Mouse (Mus musculus) forebrain, embryonic 12.5 days (tissue): ENCODE results near the gene Tlr8. TPM values are rescaled to one million over a fixed set of nuclear protein-coding genes. Genes with fewer than 3 reads are reported as not detected.

Experiments
- ATAC-seq: fragments of 200-750 bp; cut with Nextera tagmentation; 2 replicates; pipeline ENCODE4 v1.8.0; 2017; ENCODE audit warnings: moderate TSS enrichment; ENCODE audit not compliant: low FRiP score
- H3K27ac ChIP-seq: fragments of 300-500 bp; sonication (generic); 2 replicates; pipeline ENCODE4 v1.5.1; 2016; ENCODE audit warnings: mild to moderate bottlenecking
- H3K27me3 ChIP-seq: fragments of 300-500 bp; sonication (generic); 2 replicates; pipeline ENCODE4 v1.6.1; 2016; ENCODE audit warnings: mild to moderate bottlenecking
- H3K36me3 ChIP-seq: fragments of 300-500 bp; sonication (generic); replicated peaks from 2 replicates; pipeline ENCODE4 v1.6.1; 2016; ENCODE audit warnings: mild to moderate bottlenecking
- H3K4me1 ChIP-seq: fragments of 300-500 bp; sonication (generic); 2 replicates; pipeline ENCODE4 v1.6.1; 2016
- H3K4me2 ChIP-seq: fragments of 300-500 bp; sonication (generic); 2 replicates; pipeline ENCODE4 v1.6.1; 2016; ENCODE audit warnings: mild to moderate bottlenecking, moderate library complexity
- H3K4me3 ChIP-seq: fragments of 300-500 bp; sonication (generic); replicated peaks from 2 replicates; pipeline ENCODE4 v1.5.1; 2016; ENCODE audit warnings: mild to moderate bottlenecking
- H3K9ac ChIP-seq: fragments of 300-500 bp; sonication (generic); 2 replicates; pipeline ENCODE4 v1.6.1; 2016; ENCODE audit warnings: mild to moderate bottlenecking
- H3K9me3 ChIP-seq: fragments of 300-500 bp; sonication (generic); 2 replicates; pipeline ENCODE4 v1.6.1; 2016
- WGBS: fragments of 180-500 bp; shearing (Covaris S2); methylation state at CpG from one replicate; pipeline ENCODE4 v1.1.7; 2016; 5-methylcytosine and 5-hydroxymethylcytosine counted together
- polyA plus RNA-seq: library from polyadenylated mRNA; unstranded; fragments of >200 nt; fragmentation: Nextera tagmentation; extraction: Ambion mirVana; gene quantifications from 2 replicates; pipeline ENCODE4 v1.2.1, GENCODE M21; 2016

Gene Tlr8
- polyA plus RNA-seq, 1 experiment from 2014 or later = not detected

GRCm38 (mm10) chrX:167226570-167226969, 37.6 kb downstream of the Tlr8 start:
- Histone ChIP-seq H3K4me2 (no peak overlapping the region), H3K4me1 (no peaks in the 10 kb centered on the region), H3K4me3 (no peak overlapping the region), H3K27me3 (peaks cover 13% of the 10 kb centered on the region; the same call in 1 of the 2 replicates), H3K27ac (no peak overlapping the region), H3K36me3 (no peaks in the 10 kb centered on the region), H3K9ac (no peak overlapping the region), H3K9me3 (no peaks in the 10 kb centered on the region)
- no peak for ATAC-seq
- 91% methylated on average over 5 of the region's 5 CpGs for WGBS

- H3K4me1 ChIP-seq = peaks cover 19% of the 10 kb centered on the region
- no peaks in the 10 kb centered on the region for H3K9me3 ChIP-seq
- 20% methylated on average over 8 of the region's 8 CpGs for WGBS
- H3K27ac ChIP-seq = peak overlapping the region; percentile 66; the same call in 1 of the 2 replicates
- H3K36me3 ChIP-seq = no peaks in the 10 kb centered on the region
- H3K4me2 ChIP-seq = no peak overlapping the region
- no peak overlapping the region for H3K4me3 ChIP-seq
- no peak overlapping the region for H3K9ac ChIP-seq
- H3K27me3 ChIP-seq = peaks cover 21% of the 10 kb centered on the region; the same call in 1 of the 2 replicates
- peak; percentile 56; the same call in 1 of the 2 replicates for ATAC-seq
Measured at GRCm38 (mm10) chrX:167212707-167213106, 51.4 kb downstream of the Tlr8 start.

GRCm38 (mm10) chrX:167211871-167212555, 52.1 kb downstream of the Tlr8 start:
- Histone ChIP-seq H3K4me1 (peaks cover 19% of the 10 kb centered on the region), H3K36me3 (no peaks in the 10 kb centered on the region), H3K9ac (no peak overlapping the region), H3K4me2 (no peak overlapping the region), H3K27me3 (peaks cover 24% of the 10 kb centered on the region), H3K4me3 (no peak overlapping the region), H3K9me3 (no peaks in the 10 kb centered on the region), H3K27ac (peak overlapping the region; percentile 66; the same call in 1 of the 2 replicates)
- peak; percentile 12; the same call in 1 of the 2 replicates for ATAC-seq
- WGBS = 36% methylated on average over 9 of the region's 9 CpGs

- Histone ChIP-seq H3K4me3 (no peak overlapping the region), H3K9me3 (no peaks in the 10 kb centered on the region), H3K9ac (no peak overlapping the region), H3K36me3 (no peaks in the 10 kb centered on the region), H3K27me3 (peaks cover 32% of the 10 kb centered on the region), H3K4me1 (peaks cover 21% of the 10 kb centered on the region), H3K27ac (no peak overlapping the region), H3K4me2 (peak overlapping the region; percentile 52; the same call in 1 of the 2 replicates)
- WGBS = 60% methylated on average over 6 of the region's 6 CpGs
- no peak for ATAC-seq
Measured at GRCm38 (mm10) chrX:167210319-167210728, 53.8 kb downstream of the Tlr8 start.

- no peaks in the 10 kb centered on the region for H3K9me3 ChIP-seq
- no peaks in the 10 kb centered on the region for H3K36me3 ChIP-seq
- peaks cover 32% of the 10 kb centered on the region for H3K27me3 ChIP-seq
- WGBS = 55% methylated on average over 8 of the region's 8 CpGs
- peak overlapping the region; percentile 57 for H3K4me3 ChIP-seq
- peaks cover 21% of the 10 kb centered on the region for H3K4me1 ChIP-seq
- peak overlapping the region; percentile 52 for H3K4me2 ChIP-seq
- peak overlapping the region; percentile 80 for H3K27ac ChIP-seq
- no peak overlapping the region for H3K9ac ChIP-seq
- no peak for ATAC-seq
Measured at GRCm38 (mm10) chrX:167209828-167210227, 54.3 kb downstream of the Tlr8 start.

- H3K9ac ChIP-seq = peak within 1 kb of the TSS; percentile 80
- peak within 1 kb of the TSS; percentile 94 for H3K27ac ChIP-seq
- ATAC-seq = peak; percentile 93
- no peaks in the 10 kb centered on the region for H3K36me3 ChIP-seq
- WGBS = 14% methylated on average over 39 of the region's 39 CpGs
- H3K27me3 ChIP-seq = peaks cover 35% of the 10 kb centered on the region
- no peaks in the 10 kb centered on the region for H3K9me3 ChIP-seq
- H3K4me1 ChIP-seq = peaks cover 21% of the 10 kb centered on the region
- peak within 1 kb of the TSS; percentile 57 for H3K4me3 ChIP-seq
- H3K4me2 ChIP-seq = peak within 1 kb of the TSS; percentile 56
Measured at GRCm38 (mm10) chrX:167208978-167209754, 55.0 kb downstream of the Tlr8 start, which contains the start of gene Tmsb4x. Tmsb4x (minus strand) TSS chrX:167209315.

GRCm38 (mm10) chrX:167208506-167208820, 55.7 kb downstream of the Tlr8 start:
- Histone ChIP-seq H3K4me2 (peak overlapping the region; percentile 56; the same call in 1 of the 2 replicates), H3K9ac (peak overlapping the region; percentile 80), H3K4me3 (peak overlapping the region; percentile 57), H3K36me3 (no peaks in the 10 kb centered on the region), H3K27me3 (peaks cover 35% of the 10 kb centered on the region), H3K4me1 (peaks cover 21% of the 10 kb centered on the region), H3K27ac (peak overlapping the region; percentile 94), H3K9me3 (no peaks in the 10 kb centered on the region)
- 22% methylated on average over 16 of the region's 16 CpGs for WGBS
- no peak for ATAC-seq

GRCm38 (mm10) chrX:167207741-167208505, 56.2 kb downstream of the Tlr8 start:
- Histone ChIP-seq H3K4me3 (peak overlapping the region; percentile 57), H3K9me3 (no peaks in the 10 kb centered on the region), H3K36me3 (no peaks in the 10 kb centered on the region), H3K27me3 (peaks cover 35% of the 10 kb centered on the region), H3K9ac (peak overlapping the region; percentile 80), H3K27ac (peak overlapping the region; percentile 94), H3K4me2 (peak overlapping the region; percentile 56), H3K4me1 (peaks cover 21% of the 10 kb centered on the region)
- WGBS = 17% methylated on average over 25 of the region's 25 CpGs
- no peak for ATAC-seq

- no peak overlapping the region for H3K9ac ChIP-seq
- peaks cover 45% of the 10 kb centered on the region for H3K27me3 ChIP-seq
- no peak overlapping the region for H3K4me3 ChIP-seq
- 50% methylated on average over 8 of the region's 8 CpGs for WGBS
- no peaks in the 10 kb centered on the region for H3K36me3 ChIP-seq
- H3K9me3 ChIP-seq = no peaks in the 10 kb centered on the region
- no peak for ATAC-seq
- H3K27ac ChIP-seq = 0 out of 2 replicates have a peak overlapping the region, but pooled peaks have one; percentile 42
- peak overlapping the region; percentile 56; the same call in 1 of the 2 replicates for H3K4me2 ChIP-seq
- H3K4me1 ChIP-seq = peaks cover 12% of the 10 kb centered on the region
Measured at GRCm38 (mm10) chrX:167205813-167206520, 58.2 kb downstream of the Tlr8 start.

- Histone ChIP-seq H3K4me1 (0 out of 2 replicates have a peak, but pooled peaks cover 2% of the 10 kb centered on the region), H3K27me3 (peaks cover 40% of the 10 kb centered on the region), H3K9me3 (no peaks in the 10 kb centered on the region), H3K9ac (no peak overlapping the region), H3K4me3 (no peak overlapping the region), H3K36me3 (no peaks in the 10 kb centered on the region), H3K27ac (no peak overlapping the region), H3K4me2 (no peak overlapping the region)
- ATAC-seq = no peak
- 84% methylated on average over 2 of the region's 2 CpGs for WGBS
Measured at GRCm38 (mm10) chrX:167201365-167201764, 62.8 kb downstream of the Tlr8 start.

GRCm38 (mm10) chrX:167195228-167195649, 68.9 kb downstream of the Tlr8 start:
- no peaks in the 10 kb centered on the region for H3K9me3 ChIP-seq
- ATAC-seq = no peak
- H3K4me3 ChIP-seq = no peak overlapping the region
- no peaks in the 10 kb centered on the region for H3K36me3 ChIP-seq
- no peak overlapping the region for H3K9ac ChIP-seq
- H3K4me1 ChIP-seq = no peaks in the 10 kb centered on the region
- WGBS = 91% methylated on average over 2 of the region's 2 CpGs
- no peak overlapping the region for H3K4me2 ChIP-seq
- peaks cover 37% of the 10 kb centered on the region for H3K27me3 ChIP-seq
- H3K27ac ChIP-seq = no peak overlapping the region
